Mouse (Mus musculus): ENCODE measurements around the gene Cd244a.

DNA sequence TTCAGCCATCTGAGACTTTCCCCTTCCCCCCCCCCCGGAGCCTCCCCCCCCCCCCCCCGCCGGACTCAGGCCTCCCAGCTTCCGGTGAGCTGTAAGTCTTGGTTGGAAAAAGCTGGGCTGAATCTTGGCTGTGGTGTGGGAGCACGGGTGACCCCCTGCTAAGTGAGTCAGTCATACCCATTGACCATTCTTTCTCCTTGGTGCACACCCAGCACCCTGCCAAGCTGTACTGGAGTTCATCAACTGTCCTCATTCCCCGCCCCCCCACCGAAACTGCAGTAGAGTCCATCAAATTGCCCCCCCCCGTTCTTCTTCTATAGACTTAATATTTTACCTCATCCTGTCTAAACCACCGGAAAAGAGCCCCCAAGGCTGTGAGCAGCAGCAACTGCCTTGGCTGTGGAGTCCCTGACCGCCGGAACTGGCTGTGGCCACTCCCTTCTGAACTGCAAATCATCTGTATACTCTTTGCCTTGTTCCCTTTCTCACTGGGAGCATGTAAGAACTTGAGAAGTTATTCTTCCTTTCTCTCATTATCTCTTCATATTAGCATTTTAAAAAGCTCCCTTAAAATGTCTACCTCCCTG is 2.7 kb downstream of the Cd244a start:
- TF ChIP-seq POLR2A (IDR thresholded peaks at IDR 0.05; ENCODE audit: insufficient read depth, low read depth, low read length) (no peak), CTCF (IDR thresholded peaks at IDR 0.05; ENCODE audit: insufficient read depth, low read depth, low read length) (no peak)

Data from olfactory bulb, adult 2 months (tissue).